Mouse (Mus musculus) v-Abl transformed pro-B cells (cell line): ENCODE data around the gene Gns.

Source experiments
- in situ Hi-C, 2 experiments: fragments of 400-800 bp; cut with MboI; formaldehyde crosslinking; loops; one replicate each; pipeline ENCODE4 v1.15.1; 2025; ENCODE audit not compliant: unreplicated experiment in 2 of 2

Gns gene

DNA sequence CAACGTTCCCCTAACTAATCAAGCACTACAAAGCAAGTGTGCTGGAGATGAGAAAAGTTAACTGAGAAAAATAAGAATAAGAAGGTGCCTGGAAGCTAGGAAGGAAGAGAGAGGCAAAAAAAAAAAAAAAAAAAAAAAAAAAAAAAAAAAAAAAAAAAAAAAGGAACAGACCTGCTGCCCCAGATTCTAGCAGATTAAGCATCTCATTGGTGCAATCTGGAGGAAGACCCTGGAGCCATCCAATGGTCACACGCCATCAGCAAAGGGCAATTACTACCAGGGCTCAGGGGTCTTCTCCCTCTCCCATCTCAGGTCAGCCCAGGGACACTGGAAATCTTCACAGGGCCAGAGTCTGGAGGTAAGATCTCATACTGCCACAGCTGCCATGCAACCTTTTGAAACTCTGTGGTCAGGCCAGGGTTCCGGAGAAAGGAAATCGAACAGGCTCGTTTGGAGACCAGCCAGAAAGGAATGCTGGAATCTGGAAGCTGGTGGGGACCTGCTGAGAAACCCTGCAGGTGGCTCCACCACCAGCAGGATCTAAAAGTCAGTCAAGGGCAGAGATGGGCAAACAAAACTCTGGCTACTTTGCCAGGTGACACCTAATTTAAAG lies 61.7 kb downstream of the Gns start:
- in situ Hi-C loops: loop anchor here (5.0 kb wide), 2 partner anchors 41 to 46 kb away; no protein-coding TSS in a partner anchor

DNA sequence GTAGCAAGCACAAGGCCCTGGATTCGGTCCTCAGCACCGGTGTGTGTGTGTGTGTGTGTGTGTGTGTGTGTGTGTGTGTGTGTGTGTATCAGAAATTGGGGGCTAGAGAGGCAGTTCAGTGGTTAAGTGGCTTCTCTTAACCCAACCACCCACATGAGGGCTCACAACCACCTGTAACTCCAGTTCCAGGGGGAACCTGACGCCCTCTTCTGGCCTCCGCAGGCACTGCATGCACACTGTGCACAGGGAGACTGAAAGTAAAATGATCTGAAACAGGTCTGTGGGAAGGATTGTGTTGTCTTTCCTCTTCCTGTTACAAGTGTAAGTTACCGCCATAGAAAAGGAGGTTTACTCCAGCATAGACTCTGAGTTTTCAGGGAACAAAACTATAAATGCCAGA lies 62.2 kb downstream of the Gns start:
- in situ Hi-C loops: loop anchor here (5.0 kb wide), 2 partner anchors 40 to 45 kb away; no protein-coding TSS in a partner anchor

DNA sequence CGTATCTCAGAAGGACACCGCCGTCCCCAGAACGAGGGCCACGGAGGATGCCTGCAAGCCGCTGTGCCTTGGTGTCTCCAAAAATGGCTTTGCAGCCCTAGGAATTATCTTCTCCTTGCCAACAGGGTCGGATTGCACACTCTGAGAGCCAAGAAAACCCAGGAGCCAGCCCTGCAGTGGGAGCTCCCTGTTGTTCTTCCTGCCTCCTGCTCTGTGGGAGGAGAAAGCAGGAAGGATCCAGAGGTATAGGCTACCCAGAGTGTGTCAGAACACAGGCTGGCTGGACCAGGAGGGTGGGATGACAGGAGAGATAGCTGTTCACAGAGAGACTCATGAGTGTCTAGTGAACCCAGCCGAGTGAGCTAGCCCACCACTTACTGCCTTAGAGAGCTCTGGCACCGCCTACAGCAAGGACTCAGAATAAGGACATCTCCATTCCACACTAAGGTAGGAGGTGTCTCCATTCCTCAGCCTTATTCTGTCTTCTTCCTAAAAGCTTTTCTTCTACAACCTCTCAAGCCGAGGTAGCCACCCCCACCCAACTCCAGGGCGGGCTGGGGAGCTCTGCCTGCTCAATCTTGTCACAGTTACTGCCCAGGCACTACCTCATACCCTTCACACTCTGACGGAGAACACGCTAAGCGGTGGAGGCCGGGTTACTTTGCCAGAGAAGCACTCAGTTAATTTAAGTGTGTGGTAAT lies 63.3 kb downstream of the Gns start:
- in situ Hi-C loops: loop anchor here (5.0 kb wide), 2 partner anchors 39 to 44 kb away; no protein-coding TSS in a partner anchor

DNA sequence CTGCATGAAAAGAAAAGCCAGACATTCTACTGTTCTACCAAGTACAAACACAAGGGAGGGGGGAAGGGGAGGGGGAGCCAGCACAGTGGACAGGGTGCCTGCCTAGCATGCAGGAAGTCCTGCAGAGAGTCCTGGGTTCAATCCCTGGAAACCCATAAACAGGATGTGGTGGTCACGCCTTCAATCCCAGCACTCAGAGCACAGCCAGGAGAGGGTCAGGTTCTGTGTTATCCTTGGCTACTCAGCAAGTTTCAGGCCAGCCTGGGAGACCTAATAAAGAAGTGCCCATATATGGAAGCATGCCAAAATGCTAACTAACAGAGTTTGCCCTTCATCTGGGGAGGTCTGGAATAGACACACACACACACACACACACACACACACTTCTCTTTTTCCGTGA lies 64.2 kb downstream of the Gns start:
- in situ Hi-C loops: loop anchor here (5.0 kb wide), 2 partner anchors 38 to 43 kb away; no protein-coding TSS in a partner anchor

DNA sequence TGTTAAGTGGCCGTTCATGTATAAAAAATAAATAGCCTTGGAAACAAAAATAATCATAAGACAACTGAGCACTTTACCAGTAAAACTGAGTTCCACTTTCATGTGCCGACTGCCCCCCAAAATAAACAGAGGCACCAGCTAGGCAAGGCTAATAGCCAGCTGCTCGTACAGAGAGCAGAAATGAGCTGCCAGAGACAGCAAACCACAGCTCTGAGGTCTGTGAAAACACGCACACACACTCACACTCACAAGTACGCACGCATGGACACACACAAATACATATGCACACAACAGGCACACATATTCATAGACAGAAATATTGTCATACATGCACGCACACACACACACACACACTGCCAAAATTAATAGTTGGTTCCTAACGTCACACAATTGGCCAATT lies 64.7 kb downstream of the Gns start:
- in situ Hi-C loops: loop anchor here (5.0 kb wide), 2 partner anchors 38 to 43 kb away; no protein-coding TSS in a partner anchor

DNA sequence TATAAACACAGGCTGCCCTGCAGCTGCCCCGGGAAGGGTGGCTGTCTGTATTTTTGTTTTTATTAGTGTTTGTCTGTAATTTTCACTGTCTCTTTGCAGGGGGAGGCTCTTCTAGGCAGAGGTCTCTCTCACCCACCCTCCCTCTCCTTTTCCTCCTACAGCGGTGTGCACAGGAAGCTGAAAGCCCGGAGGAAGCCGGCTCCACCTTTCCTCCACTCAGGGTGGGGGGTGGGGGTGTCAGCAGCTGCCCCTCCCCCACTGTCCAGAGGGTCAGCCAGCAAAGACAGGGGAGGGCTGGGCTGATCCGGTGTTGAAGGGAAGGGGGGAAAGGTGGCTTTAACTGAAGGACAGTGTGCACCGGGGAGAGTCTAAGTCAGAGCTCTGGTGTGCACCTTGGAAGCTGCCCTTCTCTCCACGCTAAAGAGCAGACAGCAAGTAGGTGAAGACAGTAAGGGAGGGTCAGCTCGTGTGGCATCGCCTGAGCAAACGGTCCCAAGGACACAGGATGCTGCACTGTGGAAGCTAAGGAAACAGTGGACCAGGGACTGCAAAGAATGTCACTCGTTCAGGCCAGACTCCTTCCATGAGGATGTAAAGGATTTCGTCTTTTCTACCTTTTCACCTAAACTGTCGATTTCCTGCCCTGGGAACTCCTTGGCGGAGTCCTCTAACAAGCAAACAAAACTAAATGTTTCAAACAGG lies 65.2 kb downstream of the Gns start:
- in situ Hi-C loops: loop anchor here (5.0 kb wide), 2 partner anchors 37 to 42 kb away; no protein-coding TSS in a partner anchor

DNA sequence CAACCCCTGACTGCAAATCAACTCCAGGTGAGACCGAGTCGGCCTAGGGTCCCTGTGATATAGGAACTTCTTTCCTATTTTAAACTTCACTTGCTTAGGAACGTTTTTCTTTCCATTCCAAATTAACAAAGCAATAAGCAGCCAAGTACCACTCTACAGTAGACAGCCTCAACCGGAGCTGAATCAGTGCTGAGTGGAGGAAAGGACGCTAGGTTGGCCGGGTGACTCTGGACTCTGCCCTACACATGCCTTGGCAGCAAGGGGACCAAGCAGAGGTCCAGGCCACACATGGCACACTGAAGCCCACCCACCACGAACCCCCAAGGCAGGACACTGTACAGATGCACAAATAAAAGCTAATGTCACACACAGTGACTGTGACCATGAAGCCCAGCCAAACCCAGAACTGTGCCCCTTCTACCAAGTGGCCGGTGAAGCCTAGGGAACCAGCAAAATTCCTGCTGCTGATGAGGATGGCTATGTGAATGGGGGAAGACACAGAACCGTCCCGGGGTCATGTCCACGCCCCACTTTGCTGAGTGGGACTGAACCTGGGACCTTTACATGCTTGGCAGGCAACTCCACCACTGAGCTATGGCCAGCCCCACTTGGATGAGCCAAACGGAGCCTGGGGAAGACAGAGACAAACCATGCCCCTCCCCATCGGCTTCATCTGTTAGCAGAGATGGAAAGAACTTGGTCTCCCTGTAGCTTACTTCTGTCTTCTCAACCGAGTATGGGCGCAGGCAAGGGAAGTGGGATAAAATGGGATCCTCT lies 66.1 kb downstream of the Gns start:
- in situ Hi-C loops: no loop called here

DNA sequence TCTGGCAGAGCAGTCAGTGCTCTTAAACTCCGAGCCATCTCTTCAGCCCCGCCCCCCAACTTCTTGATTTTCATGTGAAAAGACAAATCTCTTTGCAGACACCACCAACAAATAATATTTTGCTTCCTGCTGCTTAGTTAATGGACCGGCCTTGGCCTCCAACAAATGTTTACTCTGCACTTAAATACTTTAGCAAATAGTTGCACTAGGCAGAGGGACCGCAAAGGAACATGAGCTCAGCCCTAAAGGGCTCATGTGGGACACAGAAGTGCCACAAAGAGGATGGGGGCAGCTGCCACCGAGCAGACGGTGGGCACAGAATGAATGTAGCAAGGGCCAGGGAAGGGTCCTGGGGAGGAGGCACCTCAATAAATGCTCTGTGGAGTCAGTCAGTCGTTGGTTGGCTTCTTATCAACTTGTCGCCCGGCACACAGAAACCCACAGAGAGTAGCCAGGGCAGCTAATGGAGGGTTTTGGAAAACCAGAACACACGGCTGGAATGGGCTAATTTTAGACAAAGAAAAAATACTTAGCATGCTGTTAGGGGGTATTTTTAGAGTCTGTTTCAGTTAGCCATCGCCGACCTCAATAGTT lies 67.2 kb downstream of the Gns start:
- in situ Hi-C loops: no loop called here

DNA sequence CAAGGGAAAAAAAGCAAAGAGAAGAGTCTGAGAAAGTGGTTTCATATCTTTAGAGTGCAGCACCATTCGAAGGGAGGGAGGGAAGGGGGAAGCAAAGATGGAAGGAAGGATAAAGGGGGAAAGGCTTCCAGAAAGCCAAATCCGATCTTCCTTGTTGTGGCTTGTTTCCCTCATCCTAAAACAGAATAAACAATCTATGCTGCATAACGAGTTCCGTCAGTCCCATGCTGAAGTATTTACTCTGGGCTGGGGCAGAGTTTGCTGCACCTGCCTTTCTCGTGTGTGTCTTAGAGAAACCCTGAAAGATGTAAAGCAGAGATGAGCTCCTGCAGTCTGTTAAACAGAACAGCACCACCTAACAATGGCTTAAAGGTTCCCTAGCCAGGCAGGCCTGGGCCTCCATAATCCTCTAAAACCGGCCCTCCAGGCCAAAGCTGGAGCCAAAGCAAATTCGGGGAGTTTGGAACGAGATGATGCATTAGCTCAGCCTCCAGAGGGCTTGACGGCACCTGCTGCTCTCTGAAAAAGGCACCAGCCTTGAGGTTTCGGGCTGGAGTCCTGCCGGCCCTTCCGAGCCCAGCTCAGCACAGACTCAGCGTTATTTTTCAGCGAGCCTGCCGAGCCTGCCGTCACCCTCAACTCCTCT lies 67.9 kb downstream of the Gns start:
- in situ Hi-C loops: no loop called here

DNA sequence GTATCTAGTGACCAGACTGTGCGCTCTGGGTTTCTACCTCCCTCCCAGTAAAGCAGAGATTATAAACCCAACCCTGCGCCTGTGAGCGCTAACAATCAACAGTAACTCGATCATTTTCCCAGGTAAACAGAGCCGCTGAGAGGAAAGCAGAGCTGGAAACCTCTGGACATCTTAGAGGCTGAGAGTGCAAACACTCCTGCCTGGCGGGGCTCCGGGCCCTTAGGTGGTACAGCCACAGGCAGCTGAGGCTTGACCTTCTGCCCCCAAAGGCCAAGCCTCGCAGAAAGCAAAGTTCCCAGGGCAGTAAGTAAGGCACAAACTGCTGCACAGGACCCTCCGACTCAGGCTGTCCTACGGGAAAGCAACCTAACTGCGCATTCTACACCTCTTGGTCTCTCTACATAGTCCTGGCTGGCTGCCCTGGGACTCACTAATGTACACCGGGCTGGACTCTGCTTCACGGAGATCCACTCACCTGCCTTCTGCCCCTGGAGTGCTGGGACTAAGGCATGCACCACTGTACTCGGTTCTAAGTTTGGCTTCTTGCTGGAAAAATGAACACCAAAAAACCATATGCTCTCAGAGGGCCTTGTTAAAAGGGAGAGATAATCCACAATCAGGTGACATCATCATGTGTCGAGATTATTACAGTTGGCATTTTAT lies 69.7 kb downstream of the Gns start:
- in situ Hi-C loops: no loop called here

DNA sequence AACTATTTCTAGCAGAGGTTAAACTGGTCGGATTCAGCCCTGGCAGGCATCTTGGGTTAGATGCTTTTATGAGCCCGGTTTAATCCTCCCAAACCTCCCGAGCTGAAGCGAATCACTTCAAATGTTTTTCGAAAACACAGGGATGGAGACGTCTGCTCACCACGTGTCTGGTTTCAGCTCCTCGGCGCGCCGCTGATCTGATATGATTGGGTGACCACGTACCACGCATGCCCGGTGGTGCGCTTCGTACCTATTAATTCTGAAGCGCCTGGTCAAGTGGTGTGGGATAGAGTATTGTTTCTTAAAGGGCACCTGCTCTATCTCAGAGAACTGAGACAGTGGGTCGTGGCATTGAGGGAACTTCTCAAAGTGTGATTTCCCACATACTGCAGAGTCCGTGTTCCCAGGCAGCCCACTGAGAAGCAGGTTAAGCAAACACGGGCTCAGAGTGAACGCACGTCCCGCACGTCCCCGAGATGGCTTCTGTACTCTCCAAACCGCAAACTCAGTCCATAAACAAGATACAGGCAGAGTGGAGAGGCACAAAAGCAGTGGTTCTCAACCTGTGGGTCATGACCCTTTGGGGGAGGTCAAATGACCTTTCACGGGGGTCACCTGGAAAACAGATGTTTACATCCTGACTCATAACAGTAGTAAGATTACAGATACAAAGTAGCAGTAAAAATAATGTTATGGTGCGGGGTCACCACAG lies 70.8 kb downstream of the Gns start:
- in situ Hi-C loops: no loop called here

DNA sequence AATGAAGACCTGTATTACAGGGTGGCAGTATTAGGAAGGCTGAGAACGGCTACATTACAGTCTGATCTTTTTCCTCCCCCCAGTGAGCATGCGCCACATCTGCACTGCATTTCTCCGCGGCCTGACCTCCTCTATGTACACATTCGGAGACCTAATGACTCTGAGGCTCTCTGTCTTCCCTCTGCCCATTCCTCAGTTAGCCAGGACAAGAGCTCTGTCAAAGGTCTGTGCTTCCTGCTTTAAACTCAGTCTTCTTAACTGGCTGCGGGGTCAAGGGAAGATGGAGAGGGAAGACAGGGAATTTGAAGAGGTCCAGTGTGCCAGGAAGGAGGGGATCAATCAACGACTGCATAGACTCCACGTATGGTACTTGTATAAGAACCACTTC lies 71.4 kb downstream of the Gns start:
- in situ Hi-C loops: no loop called here

DNA sequence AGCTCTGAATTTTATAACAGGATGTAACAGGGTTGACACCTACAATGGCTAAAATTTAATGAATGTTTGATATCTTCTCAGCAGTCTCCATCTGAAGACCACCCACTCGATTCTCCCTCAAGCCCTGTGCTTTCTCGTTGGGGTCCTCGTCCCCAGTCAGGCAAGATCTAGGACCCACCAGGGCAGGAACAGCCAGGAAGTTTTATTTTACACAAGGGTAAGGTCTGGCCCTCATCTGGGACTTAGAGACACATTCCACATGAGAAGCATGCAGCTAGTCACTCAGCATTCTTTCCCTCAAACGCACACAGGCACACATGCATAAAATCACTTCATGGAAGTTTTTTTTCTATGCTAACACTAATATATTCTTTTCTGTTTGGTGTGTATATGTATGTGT lies 71.8 kb downstream of the Gns start:
- in situ Hi-C loops: no loop called here

DNA sequence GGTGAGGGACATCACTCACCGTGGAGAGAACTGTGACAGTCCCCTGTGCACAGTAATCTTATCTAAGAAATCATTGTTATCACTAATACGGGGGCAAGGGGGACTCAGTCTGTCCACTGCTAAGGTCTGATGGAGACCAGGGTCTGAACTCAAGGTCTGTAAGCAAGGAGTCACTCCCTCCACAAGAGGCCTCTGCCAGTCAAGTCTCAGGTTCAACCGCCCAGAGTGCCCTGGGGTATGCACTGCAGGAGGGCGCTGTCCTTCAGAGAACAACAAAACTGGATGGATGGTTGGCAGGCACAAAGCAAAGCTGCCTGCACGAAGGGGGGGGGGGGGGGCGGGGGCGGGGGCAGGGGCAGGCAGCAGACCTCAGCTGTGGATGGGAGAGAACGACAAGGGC lies 73.2 kb downstream of the Gns start:
- in situ Hi-C loops: no loop called here

DNA sequence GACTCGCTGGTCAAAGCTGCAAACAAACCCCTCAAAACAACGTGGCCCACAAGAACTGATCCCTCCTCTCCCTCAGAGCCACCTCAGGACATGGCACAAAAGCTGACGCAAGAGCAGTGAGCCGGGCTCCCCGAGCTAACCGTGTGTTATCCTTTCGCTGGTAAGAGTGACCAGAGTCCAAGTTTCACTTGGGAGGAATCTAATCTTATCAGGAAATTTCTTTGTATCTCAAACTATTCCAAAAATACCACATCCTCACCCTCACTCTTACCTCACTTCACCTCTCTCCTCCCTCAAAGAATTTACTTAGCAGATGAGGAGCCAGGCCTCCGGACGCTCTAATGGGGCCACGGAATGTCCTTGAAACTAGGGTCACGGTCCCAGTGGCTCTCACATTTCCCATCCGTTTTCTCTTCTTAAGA lies 74.4 kb downstream of the Gns start:
- in situ Hi-C loops: no loop called here

DNA sequence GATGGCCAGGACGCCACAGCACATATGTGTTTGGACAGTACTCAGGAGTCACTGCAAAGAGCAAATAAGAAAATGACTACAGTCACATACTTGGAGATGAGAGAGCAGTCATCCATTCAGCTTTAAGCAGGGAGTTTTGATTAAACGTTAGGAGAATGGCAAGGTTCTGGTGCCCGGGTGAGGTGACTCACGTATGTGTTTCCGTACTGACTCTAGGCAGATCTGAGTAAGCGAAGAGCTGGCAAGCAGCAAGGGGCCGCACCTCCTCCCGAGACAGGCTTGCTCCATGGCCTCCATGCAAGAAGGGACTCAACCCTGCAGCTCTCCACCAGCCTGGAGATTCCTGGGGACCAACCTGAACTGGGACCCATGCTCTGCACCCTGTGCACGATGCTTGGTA lies 78.9 kb downstream of the Gns start:
- in situ Hi-C loops: no loop called here

DNA sequence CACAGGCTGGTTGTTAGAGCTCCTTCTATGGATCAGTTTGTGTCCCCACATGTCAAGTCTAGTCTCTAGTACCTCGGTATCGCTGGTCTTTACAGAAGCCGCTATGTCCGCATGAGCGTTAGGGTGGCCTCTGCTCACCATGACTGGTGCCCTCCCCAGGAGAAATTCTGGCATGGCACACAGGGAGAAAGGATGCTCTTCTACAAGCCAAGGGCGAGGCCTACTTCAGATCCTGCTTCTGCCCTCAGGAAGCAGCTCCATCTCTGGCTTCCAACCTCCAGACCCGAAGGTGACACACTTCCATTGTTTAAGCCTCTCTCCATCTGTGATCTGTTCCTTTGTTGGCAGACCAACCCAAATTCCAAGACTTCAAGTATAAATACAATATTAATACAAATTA lies 79.3 kb downstream of the Gns start:
- in situ Hi-C loops: no loop called here

DNA sequence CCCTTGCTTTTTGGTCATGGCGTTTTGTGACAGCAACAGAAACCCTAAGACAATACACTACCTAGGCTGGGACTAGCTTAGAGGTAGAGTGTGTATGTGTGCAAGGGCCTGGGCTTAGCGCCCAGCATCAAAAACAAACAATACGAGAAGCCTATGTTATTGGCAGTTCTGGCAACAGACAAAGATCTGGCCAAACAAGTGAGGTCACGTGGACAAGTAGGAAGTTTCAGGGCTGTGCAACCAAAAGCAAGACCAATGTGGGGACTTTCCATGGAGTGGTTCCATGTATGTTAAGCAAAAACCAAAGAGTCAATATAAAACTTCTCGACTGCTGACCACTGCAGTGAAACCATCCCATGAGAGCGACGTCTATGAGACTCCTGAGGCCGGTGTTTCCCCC lies 80.9 kb downstream of the Gns start:
- in situ Hi-C loops: no loop called here
